Mouse (Mus musculus): ENCODE data around the gene Ntm. TPM values are rescaled to one million over a fixed set of nuclear protein-coding genes. Genes with fewer than 3 reads are reported as not detected.
A peak's percentile ranks its signal among the peaks of the same experiment; 100 is the strongest.

Ntm gene
- total RNA-seq, 4 experiments from 2014 or later, result 239 to 270 (median 257) TPM

DNA sequence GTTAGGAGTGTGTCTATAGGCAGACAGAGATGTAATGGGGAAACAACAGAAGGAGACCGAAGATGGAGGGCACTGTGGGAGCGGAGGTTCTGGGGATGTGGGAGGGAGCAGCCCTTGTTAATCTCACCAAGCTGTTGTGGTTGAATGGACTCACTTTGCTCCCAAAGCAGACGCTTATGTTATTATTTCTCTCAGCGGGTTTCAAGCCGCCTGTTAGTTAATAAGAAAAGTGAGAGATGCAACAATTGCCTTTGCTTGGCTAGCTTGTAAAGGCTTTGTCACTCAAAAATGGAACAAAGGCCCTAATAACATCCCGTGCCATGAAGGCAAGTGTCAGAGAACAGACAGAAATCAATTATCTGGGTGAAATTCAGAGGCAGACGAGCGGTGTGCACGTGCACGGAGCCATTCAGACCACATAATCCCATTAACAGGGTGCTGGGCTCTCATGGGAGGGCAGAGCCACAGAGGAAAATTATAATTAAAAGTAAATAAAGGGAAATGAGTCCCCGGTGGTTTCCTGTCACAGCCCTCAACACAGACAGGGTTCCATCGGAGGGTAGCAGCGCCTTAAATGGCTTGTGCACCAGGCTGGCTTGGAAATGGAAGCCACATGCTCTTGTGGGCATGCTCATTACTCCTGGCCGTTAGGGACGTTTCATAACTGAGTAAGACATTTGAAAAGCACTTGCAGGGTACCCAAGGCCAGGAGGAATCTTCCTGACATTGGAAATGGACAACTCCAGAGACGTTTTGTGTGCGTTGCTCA, 448.2 kb downstream of the Ntm start:
- no peak for DNase-seq (ENCODE audit: low spot score in 2 of 2)

DNA sequence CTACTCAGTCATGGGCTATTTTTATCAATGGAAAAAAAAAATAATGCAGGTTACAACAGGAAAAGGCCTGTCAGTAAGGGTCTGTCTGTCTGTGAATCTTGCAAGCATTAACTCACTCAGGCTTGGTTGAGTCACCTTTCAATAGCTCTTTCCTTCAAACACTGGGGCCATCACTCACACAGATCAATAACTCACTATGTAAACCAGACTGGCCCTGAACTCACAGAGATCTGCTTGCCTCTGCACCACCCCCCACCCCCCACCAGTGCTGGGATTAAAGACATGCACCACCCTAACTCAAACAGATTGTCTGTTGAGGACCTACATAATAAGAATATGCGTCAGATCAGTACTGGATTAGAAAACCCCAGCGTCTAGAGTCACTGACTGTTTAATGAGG, 466.9 kb downstream of the Ntm start:
- no peak for DNase-seq (ENCODE audit: low spot score in 2 of 2)

DNA sequence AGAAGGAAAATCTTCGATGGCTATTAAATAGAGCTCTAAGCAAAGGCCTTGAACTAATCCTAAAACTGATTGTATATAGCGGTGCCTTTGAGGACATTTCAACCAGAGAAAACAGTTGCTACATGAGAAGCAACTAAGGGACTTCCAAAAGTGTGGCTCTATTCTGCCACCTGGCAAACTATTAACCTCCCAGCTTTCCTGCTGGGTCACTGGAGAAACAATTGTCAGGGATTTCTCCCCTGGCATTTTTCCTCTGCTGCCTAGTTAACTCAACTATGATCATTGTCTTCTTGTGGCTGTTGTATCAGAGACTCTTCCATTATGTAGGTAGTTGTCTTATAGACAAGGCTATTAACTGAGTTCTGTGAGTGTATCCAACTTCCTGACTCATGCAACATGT, 480.7 kb downstream of the Ntm start:
- no peak for DNase-seq (ENCODE audit: low spot score in 2 of 2)

DNA sequence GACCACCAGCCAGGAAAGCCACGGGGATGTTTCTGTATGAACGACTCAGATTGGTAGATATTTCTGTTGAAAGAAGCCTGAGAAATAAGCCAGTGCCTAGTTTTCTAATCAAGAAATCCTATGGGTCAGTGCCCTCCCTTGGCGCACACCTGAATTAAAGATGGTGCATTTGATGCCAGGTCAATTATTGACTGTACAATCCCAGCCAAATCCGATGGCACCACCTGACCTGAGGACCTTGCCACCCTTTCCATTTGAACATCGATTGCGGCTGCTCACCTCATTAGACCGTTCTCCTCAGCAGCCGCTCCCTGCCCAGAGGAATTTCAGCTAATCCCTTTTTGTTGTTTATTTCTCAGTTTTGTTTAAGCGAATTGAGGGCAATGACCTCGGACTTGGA, 483.9 kb downstream of the Ntm start:
- DNase-seq (ENCODE audit: low spot score in 2 of 2), result no peak

DNA sequence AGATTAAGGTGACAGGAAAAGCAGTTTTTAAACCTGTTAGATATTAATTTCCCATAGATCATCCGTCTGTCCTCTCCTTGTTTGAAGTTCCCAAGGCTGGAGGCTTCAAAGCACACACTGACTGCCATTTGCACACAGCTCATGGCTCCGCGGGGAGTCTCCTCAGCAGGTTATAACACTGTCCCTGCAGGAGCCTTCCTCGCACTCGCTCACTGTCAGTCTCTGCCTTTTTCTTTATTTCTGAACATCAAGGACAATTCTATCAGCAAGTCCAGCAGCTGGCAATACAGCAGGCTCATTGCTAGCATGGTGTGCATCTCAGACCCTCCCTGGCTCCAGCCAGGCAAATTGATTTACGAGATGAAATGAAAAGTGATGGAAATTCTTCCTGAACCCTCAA, 485.7 kb downstream of the Ntm start:
- DNase-seq (ENCODE audit: low spot score in 2 of 2), result no peak

DNA sequence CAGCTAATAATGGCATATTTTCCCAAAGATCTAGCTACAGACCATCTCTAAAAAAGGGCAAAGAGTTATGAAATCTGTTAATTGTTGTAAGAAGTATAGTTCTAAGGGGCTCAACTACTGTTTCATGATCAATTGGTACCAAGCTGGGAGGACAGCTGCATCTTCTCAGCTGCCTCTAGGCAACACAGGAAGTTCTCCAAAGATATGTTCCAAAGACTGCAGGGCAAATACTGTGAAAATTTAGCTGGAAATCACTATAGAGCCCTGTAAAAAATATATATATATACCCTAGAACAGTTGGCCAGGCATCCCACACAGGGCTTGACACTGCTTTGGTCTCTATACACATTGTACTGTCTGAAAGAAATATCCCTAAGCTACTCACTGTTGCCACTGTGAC, 489.5 kb downstream of the Ntm start:
- DNase-seq (ENCODE audit: low spot score in 2 of 2), result no peak

DNA sequence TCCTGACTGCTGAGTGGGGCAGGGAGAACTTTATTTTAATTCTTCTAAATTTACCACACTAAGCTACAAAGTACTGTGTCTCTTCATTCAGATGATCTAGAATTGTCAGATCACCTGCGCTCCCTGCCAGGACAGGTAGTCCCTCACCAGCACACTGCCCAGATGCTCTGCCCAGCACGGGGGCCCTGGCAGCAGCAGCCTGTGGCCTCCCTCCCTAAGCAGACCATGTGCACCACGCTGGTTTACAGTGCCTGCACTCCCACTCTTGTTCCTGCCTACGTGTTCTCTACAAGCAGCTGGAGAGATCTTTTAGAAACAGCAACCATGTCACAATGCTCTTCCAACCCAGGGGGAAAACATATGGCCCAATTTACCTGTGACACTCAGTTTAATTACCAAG, 490.7 kb downstream of the Ntm start:
- DNase-seq (ENCODE audit: low spot score in 2 of 2), result peak; percentile 28 to 51

DNA sequence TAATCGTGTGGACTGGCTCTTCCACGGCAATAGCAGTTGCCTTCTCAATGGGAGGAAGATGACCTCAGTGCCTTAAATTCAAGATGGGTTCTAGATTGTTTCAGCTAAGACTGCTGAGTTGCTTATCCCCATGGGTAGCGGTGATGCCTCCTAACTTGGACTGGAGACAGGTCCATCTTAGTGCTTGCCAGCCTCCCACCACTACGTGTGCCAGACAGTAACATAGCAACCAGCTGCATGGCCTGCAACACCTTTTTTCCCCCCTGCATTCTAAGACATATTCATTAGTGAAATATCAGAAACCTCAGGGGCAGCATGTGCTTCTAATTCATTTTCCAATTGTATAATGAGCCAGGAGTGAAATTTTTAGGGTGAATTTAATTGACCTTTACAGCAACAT, 498.2 kb downstream of the Ntm start:
- DNase-seq (ENCODE audit: low spot score in 2 of 2), result no peak

DNA sequence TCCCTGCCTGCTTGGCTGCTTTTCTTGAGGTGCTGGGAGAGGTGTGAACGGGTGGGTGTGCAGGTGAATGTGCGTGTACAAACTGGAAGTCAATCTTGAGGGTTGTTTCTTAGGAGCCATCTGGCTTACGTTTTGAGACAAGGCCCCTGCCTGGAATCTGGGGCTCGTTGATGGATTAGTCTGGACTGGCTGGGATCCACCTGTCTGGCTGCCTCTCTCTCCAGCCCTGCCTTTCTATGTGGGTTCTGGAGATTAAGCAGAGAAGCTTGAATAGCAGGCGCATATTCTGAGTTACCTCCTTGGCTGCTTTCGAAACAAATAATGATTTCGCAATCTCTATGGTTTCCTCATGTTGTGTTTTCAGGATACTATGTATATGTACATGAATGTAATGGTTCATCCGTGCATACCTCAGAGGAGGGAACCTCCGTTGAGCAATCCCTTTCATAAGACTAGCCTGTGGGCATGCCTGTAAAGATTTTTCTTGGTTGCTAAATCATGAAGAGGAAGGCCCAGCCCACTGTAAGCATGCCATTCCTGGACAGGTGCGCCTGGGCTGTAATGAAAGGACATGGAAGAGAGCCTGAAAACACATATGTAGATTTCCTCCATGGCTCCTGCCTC, 499.9 kb downstream of the Ntm start:
- DNase-seq (ENCODE audit: low spot score in 2 of 2), result peak in 1 of 2 experiments; percentile 36

DNA sequence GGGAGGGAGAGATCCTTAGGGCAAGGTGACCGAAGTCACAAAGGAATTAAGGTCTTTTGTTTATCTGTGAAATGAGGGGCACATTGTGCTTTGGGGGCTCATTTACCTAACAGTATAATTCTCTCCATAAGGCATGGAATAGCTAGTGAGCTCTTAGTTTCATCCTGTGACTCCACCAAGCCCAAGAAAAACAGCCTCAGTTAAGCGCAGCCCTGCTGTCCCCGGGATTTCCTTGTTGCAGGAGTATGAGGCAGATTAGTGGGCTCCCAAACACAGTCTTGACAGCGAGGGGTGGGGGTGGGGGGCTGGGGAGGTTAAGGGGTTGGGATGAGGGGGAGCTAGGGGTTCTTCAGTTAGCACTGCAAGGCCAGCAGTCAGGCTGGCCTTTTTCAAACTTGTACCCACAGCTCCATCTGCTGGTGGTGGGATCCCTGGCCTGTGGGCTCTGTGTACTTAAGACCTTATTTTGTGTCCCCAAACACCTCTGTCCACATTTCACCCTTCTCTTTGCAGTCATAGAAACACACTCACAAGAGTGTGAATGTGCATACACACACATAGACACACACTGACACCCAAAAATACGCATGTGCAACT, 504.9 kb downstream of the Ntm start:
- DNase-seq (ENCODE audit: low spot score in 2 of 2), result peak; percentile 42 to 63

DNA sequence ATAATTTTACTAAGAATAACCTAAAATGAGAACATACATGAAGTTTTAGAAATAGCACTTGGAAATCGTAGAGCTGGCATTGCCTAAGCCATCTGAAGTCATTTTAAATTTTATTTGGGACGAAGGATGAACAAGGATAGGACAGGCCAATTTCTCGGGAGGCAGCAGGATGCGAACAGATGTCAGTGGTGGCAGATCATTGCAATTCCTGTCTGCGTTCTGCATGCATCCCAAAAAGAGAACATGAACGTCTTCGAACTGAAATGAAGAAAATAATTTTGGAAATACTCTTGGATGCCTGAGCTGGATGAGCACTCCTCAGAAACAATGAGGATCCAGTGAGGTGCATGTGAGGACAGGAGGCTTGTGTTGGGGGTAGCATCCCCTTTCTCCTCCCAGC, 506.9 kb downstream of the Ntm start:
- no peak for DNase-seq (ENCODE audit: low spot score in 2 of 2)

DNA sequence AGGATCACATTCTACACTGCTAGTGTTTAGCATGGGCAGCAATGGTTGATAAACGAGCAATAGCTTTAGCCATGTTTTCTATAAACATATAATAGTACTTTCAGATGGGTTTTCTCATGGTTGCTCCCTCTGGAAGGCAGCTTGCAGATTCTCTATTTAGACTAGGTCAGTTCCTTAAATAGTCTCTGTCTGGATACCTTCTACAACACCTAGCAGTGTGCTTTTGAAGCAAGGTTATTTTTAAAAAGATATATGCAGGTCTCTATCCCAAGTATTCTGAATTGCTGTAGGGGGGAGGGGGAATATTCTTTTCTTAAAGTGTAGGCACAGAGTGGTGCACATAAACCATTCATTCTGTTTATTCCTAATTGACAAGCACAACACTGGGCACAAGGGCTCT, 511.7 kb downstream of the Ntm start:
- DNase-seq (ENCODE audit: low spot score in 2 of 2), result no peak

DNA sequence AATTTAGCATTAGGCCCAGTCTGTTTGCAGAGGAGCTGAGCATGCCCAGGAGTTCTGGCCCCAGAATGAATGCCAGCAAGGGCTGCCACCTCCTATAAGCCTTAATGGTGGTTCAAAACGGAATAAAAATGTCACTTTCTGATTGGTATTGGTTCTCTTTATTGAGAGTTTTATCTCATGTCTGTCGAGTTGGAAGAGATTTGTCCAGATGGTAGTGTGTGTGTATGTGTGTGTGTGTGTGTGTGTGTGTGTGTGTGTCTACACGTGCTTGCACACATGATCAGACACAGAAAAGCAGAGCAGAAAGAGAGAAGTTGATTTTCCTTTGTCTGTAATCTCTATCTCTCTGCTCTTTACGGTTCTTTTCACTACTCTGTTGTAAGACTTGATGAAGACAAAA, 518.9 kb downstream of the Ntm start:
- DNase-seq (ENCODE audit: low spot score in 2 of 2), result no peak

DNA sequence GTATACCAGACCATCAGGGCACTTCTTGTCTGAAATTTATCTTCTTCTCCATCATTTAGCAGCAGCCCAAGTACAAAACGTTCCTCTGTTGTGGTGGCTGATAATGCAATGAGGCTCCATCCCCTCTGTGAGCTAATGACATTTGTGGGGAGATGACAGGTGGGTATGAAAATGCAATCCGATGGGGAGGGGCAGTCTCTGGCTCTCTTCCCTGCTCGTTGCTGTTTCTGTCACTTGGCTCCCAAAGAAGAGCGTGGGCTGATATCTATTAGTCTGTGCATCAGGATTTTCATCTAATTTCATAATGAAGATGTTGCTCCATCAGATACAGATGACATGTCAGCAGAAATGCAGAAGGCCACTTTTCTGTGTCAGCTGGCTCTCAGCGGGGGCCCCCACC, 523.5 kb downstream of the Ntm start:
- no peak for DNase-seq (ENCODE audit: low spot score in 2 of 2)

DNA sequence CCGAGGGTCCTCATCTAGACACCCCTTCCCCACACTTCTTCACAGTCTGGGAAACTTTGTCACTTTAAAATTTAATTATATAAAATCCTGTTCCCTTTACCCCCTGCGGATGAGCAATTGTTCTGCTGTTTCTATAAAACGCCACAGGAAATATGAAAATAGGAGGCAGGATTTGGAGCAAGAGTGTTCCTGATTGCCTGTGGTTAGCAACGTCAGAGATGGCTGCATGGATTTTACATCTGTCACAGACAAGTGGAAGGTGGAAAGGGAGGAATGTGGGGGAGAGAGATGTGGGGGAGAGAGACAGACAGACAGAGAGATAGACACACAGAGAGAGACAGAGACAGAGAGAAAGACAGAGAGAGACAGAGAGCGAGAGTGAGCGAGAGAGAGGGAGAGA, 528.3 kb downstream of the Ntm start:
- DNase-seq (ENCODE audit: low spot score in 2 of 2), result no peak

DNA sequence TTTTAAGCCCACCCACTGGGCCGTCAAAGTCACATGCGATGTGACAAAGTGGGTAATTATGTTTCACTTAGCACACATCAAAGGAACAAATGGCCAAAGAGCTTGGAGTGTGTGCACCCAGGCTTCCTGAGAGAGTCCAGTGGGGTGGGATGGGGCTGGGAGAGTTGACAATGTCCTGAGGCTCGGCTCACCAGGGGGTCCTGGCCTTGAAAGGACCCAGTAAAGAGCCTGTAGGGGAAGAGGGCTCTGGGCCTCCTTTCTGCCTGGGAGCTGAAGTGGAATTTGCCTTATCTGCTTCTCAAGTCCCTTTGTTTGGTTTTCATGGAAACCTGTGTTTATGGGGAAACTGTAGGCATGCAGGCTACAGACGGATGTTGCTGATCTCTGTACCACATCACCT, 529.0 kb downstream of the Ntm start:
- DNase-seq (ENCODE audit: low spot score in 2 of 2), result no peak

DNA sequence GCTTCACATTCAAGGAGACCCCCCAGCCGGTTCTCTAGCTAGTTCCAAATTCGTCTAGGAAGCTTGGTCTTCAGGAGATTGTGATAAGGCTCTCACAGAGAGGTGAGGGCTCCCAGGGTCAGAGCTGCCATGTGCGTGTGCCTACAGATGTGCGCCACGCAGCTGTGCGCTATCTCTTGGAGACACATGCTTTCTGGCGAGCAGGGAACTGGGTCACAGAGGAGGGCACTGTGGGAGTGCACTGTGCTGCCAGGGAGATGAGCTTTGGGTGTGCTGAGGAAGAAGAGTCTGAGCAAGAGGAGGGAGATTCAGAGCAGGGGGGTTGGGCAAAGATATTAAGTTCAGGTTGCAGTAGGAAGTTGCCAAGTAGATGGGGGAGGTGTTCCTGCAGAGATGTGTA, 529.8 kb downstream of the Ntm start:
- no peak for DNase-seq (ENCODE audit: low spot score in 2 of 2)

DNA sequence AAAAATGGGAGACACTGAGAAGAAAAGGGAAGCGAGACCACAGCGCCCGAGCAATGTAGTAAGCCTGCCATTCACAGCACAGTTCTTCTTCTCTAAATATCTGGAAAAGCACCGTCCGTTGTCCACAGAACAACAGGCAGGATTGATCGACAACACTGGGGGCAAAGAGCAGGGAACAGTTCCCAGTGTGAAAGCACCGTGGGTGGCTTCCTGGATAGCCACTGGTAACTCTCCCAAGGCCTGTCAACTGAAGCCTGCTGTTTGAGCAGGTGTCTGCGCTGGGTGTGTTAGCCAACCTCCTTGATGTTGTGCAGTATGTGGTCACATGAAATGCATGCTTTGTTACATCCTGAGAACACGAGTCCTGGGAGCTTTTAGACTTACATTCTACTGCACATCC, 531.4 kb downstream of the Ntm start:
- no peak for DNase-seq (ENCODE audit: low spot score in 2 of 2)

DNA sequence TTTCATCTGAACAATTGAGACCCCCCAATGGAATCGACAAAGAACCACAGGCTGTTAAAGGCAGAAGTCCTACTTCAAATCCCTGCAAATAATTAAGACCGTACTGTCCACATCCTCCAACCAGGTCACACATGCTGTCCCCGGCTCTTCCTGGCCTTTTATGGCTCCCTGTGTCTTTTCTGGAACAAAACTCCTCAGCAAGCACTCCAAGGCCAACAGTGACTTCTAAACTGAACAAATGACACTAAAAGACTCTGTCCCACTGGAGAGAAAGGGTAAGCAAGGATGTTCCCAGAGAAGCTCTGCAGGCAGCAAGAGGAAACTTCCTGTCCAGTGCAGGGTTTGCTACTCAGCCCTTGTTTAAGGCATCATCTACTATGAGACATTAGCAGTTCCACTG, 532.8 kb downstream of the Ntm start:
- DNase-seq (ENCODE audit: low spot score in 2 of 2), result no peak

DNA sequence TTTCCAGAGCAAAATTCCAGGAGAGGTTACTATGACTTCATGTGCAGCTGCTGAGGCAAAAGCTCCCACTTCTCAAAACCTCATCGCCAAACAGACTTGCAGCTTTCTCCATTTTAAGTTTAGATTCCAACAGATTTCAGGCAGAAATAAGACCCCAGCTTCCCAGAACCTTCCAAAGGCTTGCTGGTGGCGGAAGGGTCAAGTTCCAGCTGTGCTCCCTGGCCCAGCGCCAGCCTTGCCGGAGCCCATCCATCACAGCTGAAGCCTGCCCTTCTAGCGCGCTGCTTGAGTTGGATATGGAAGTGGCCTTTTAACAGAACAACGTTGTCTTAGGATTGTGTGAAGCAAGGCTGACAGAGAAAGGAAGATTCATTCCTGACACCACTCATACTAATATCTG, 534.6 kb downstream of the Ntm start:
- DNase-seq (ENCODE audit: low spot score in 2 of 2), result no peak

DNA sequence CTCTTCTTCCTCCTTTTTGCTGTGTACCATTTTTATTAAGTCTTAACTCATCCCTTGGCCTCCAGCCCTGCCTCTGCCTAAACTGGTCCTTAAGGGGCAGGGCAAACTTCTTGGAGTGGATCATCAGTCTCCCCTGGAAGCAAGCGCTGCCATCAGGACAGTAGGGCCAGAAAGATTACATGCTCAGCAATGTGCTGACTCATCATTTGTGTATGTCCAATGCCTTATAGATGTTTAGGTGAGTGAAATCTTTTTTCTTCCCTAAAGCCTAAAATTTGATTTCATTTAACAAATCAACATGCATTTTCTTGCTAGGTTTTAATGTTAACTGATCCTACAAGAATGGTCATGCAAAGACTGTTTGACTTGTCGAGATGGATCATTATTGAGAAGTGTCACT, 536.7 kb downstream of the Ntm start:
- DNase-seq (ENCODE audit: low spot score in 2 of 2), result no peak

DNA sequence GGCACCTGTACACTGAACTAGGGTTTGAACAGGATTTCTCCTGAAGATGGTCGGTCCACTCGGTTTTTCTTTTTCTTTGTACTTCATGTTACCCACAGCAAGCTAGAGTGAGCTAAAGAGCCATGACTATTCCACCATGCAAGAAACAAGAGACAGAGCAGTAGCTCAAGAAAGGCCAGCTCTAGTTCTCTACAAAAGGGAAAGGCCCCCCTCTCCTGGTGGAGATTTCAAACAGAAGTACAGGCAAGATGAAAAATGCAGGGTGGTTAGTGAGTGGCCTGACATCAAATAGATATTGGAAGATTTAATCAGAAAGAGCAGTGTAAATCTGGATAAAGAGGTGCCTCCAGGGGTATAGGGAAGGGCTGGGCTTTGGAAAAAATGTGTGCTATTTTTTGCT, 547.4 kb downstream of the Ntm start:
- DNase-seq (ENCODE audit: low spot score in 2 of 2), result no peak

DNA sequence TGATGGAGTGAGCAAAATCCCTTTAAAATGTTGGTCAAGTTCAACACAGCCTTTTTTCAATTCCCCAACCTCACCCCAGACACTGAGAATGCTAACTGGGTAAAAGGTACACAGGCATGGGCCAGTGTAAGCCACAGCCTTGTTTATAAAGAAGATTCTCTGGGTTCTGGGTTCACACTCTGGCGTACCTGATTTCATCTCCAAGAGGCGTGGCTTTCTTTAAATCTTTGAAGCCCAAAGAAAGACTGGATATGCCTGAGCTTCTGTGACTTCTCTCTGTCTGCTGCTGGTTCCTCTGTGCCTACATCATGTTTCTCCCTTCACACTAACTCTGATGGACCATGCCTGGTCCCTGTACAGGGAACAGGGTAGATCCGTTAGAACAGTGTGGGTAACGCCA, 549.8 kb downstream of the Ntm start:
- DNase-seq (ENCODE audit: low spot score in 2 of 2), result no peak

All from left cerebral cortex, adult 8-10 months (tissue).